Mouse (Mus musculus) kidney, adult 9 months (tissue): ENCODE data around the gene Flot1.

Experiments used
- DNase-seq: peaks from one replicate; pipeline ENCODE4 v3.0.0; 2022

Gene Flot1

DNA sequence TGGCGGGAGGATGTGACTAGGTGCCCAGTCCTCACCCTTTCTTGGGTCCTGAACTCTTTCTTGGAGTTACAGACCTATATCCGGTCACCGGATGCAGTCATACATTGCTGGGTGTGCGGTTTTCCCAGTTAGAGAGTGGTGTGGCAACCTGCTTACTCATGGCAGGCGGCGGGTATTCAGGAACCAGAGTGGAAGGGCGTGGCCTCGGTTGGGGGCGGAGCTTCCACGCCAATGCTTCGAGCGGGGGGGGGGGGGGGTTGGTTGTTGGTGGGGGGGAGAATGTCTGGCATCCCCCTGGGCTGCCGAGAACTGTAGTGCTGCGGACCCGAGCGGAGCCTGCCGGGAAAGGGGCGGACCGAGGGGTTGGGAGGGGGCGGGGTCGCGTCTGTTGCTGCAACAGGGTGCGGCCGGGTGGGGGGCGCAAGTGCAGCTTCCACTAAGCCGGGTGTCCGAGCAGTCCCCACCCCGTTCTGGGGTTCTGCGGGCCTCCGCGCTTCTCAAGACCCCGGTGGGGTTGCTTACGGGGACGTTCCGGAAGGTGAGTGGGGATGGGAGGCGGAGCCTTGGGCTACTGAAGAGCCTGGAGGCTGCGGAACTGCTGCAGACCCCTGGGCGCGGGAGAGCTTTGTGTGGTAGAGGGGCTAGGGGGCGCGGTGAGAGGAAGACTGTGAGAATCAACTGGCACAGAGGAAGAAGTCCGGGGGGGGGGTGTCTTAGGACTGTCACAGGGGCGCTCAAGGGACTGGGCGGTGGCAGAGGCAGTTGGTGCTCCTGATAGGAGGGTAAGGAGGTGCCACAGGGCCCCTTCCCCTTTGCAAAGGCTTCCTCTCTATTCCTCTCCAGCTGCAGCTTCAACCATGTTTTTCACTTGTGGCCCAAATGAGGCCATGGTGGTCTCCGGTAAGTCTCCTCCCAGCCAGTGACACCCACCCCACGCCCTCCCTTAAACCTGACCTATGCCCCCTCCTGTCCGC lies at the start of gene Flot1:
Gene Flot1 (plus strand): TSS at position 267 of the 974 bp plus-strand sequence.
- DNase-seq: peak; percentile 90

- peak; percentile 75 for DNase-seq
Observed at GRCm38 (mm10) chr17:35776811-35777609, 46.0 kb upstream of the Flot1 start.

- no peak for DNase-seq
Observed at GRCm38 (mm10) chr17:35778965-35779364, 44.1 kb upstream of the Flot1 start.

- no peak for DNase-seq
Observed at GRCm38 (mm10) chr17:35779466-35780205, 43.4 kb upstream of the Flot1 start.

DNA sequence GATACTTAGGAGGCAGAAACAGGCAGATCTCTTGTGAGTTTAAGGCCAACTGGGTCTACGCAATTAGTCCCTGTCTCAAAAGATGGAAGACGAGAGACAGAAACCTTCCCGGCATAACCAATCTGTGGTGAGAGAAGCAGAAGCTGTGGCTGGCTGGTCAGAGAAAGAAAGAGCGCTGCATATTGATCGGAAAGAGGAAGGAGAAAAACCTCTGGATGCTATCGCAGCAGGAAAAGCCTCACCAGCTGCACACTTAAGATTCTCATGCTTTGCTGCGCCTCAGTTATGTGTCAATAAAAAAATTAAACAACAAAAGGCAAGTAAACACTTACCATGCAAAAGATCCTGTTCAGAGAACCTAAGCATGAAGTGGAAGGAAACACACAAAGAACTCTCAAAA lies 42.7 kb upstream of the Flot1 start:
- no peak for DNase-seq

GRCm38 (mm10) chr17:35782398-35782797 lies 40.6 kb upstream of the Flot1 start:
- no peak for DNase-seq

- DNase-seq: peak; percentile 21
Observed at GRCm38 (mm10) chr17:35782924-35783323, 40.1 kb upstream of the Flot1 start.

DNA sequence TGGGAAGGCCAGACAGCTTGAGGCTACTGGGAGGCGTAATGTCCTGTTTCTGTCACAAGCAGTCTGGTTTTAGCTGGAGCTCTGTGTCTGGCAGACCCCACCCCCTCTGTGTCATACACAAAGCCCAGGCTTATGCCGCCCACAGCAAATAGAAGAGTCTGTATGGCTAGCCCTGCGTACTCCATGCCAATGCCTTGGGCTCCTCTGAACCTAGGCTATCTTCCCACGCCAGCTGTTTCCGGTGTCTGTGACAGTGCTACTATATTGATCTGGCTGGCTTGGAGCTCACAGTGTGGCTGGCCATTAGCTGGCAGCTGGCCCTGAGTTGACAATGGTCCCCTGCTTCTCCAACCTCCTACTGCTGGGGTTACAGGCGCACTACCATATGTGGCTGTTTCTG lies 39.1 kb upstream of the Flot1 start:
- DNase-seq: no peak

DNA sequence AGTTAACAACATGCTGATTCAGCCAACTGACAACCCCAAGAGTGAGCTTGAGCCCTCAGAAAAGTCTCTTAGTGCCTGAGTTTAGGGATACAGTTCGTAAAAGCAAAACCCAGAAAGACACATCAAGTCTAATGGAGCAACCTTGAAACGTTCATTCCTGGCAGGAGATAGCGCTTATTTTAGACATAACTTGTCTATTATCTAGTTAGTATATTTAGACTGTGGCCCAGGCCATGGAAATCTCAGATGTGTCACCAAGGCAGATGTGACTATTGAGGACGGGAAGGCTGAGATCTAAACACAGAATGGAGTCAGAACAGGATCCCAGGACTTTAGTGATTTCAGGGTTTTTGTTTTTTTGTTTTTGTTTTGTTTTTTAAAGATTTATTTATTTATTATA lies 37.9 kb upstream of the Flot1 start:
- no peak for DNase-seq

DNA sequence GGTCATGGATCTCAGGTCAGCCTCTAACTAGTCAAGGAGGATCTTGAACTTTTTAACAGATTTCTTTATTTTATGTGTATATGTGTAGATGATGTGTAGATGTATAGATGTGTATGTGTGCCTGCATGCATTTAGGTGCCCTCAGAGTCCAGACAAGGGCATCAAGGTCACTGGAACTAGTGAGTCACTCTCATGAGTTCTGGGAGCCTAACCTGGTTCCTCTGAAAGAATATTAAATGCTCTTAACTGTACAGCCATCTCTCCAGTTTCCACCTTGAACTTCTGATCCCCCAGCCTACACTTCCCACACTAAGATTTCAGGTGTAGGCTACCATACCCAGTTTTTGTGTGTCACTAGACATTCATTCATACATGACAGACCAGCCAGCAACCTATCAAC lies 35.5 kb upstream of the Flot1 start:
- no peak for DNase-seq

DNA sequence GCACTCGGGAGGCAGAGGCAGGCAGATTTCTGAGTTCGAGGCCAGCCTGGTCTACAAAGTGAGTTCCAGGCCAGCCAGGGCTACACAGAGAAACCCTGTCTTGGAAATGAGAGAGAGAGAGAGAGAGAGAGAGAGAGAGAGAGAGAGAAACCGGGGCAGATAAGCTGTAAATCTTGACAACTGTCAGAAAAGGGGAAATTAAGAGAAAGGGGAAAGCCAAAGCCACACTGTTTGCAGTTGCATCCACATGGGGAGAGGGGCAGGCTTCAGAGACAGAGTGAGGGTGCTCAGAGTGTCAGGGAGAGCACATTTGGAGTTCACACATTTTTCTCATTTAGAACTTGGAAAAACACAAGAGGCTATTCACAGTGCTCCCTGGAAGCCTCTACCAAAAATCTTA lies 35.0 kb upstream of the Flot1 start:
- no peak for DNase-seq

DNA sequence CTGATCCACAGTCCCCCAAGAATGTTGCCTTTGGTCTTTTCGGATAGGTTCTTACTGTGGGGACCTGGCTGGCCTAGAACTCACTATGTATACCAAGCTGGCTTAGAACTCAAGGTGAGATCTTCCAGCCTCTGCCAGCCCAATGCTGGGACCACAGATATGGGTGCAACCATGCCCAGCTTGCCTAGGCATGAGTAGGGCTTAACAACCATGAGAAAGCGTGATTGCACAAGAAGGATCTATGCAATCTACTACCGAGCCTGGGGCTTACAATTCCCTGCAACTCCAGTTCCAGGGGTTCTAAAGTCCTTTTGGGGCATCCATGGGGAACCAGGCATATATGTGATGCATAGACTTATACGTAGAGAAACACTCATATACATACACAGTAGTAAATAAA lies 32.1 kb upstream of the Flot1 start:
- no peak for DNase-seq

DNA sequence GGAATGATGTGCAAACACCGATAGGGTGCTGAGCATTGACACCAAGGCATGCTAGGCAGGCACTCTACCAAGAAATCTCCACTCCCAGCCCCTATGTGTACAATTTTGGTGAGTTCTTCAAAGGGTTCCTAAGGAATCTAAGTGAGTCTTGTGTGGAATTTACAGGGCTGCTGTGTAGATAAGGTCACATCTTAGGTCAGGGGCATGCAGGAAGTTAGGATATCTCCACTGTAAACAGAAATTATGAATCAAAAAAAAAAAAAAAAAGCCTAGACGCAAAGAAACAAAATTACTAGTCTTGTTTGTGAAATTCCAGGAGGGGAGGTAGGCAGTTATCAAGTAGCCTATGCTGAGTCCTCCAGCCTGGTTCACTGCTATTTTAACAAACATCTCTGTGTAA lies 30.2 kb upstream of the Flot1 start:
- DNase-seq: no peak

DNA sequence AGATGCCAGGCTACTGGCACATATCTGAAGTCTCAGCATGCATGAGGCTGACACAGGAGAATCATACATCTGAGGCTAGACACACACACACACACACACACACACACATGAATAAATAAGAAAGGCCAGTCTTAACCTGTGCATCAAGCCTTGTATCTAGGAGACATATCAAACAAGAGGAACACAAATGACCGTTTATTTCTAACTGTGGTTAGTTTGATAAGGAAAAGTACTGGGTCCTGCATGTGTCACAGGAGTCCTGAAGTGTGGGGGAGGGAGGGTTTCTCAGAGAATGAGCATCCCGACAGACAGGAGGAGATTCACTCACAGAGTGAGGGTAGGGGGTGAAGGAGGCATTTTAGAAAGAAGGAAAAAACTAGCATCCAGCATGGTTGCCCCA lies 27.9 kb upstream of the Flot1 start:
- no peak for DNase-seq

- no peak for DNase-seq
Observed at GRCm38 (mm10) chr17:35795656-35796055, 27.4 kb upstream of the Flot1 start.

DNA sequence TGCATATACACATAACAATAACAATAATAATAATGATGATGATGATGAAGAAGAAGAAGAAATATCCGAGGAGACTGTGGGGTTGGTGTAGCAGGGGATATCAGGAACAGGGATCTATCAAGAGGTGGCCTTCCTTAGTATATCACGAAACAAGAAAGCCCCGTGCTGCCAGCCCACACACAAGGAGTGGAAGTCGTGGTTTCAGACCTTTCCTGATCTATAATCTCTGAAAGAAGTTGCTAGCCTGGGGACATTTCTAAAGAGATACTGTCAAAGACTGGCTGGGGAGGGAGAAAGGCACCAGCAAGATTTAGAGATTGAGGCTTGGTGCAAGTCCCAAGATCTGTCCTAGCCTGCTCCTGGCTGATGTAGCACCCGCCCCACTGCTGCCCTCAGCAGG lies 26.2 kb upstream of the Flot1 start:
- no peak for DNase-seq

- DNase-seq: no peak
Observed at GRCm38 (mm10) chr17:35800905-35801304, 22.1 kb upstream of the Flot1 start.

DNA sequence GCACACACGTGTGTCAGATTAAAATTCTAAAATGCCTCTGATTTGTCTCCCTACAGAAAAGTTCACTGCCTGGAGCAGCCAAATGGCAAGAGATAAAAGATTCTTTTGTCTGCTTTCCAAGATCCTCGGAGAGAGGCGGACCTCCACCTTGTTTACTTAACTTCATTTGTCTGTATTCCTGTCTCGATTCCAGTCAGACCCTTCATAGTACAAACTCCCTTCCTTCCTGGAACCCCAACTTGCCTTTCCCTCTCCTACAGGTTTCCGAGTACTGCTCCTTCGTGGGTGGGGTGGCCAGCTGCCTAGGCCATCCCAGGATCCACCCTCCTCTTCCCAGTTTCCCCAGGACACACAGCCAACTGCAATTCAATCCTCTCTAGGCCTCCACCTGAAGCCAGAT lies 20.0 kb upstream of the Flot1 start:
- no peak for DNase-seq

GRCm38 (mm10) chr17:35803858-35804399 lies 19.1 kb upstream of the Flot1 start:
- peak; percentile 60 for DNase-seq

DNA sequence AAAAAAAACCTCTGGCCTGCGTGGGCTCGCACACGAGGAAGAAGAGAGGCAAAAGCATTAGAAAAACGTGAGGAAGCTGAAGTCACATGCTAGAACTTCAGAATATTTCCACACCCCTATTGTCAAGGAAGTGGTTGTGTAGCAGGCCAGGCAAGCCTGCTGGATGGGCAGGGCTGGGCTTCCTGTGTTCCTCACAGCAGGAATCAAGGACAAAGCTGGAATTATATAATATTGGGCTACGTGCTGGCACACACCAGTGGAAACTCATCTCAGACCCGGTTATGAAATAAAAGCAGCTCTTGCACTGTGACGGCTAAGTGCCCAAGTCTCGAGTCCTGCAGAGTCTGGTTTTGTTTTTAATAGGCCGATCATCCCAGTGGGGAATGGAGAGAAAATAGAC lies 15.0 kb upstream of the Flot1 start:
- DNase-seq: peak; percentile 78

DNA sequence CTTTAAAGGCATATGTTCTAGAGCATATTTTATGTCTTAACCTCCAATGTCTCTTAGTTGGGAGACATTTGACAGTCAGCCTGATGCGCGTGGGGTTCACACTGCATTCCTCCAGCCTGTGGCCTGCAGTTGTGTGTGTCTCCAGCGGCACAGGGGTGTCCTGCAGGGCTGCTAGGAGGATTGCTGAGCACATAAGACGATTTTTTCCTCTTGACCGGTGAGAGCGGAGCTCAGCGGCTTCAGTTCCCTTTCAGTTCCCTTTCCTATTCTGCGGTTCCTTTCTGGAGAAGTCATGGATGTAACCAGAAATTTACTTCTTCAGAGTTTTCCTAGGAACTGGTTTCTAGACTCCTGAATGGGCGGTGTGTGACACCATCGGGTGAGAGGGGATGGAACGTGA lies 13.6 kb upstream of the Flot1 start:
- no peak for DNase-seq

GRCm38 (mm10) chr17:35810900-35811648 lies 12.0 kb upstream of the Flot1 start:
- no peak for DNase-seq
